Mouse (Mus musculus) testis, adult 2 months (tissue): Measurements from ENCODE around the gene Wasf2. TPM values are rescaled to one million over a fixed set of nuclear protein-coding genes. Genes with fewer than 3 reads are reported as not detected.

Experiments used
- H3K27ac ChIP-seq: fragments of 200-500 bp; 2 replicates; pipeline ENCODE4 v1.5.1; 2012; ENCODE audit warnings: low read depth, low read length; ENCODE audit not compliant: control insufficient read depth, insufficient read depth
- H3K27me3 ChIP-seq: fragments of 200-500 bp; 2 replicates; pipeline ENCODE4 v1.6.1; 2012; ENCODE audit warnings: mild to moderate bottlenecking, low read length, moderate library complexity; ENCODE audit not compliant: control insufficient read depth, insufficient read depth
- H3K36me3 ChIP-seq: fragments of 200-500 bp; 2 replicates; pipeline ENCODE4 v1.6.1; 2012; ENCODE audit warnings: mild to moderate bottlenecking, low read length; ENCODE audit not compliant: control insufficient read depth, insufficient read depth
- H3K4me1 ChIP-seq: fragments of 200-500 bp; 2 replicates; pipeline ENCODE4 v1.6.1; 2012; ENCODE audit warnings: low read length; ENCODE audit not compliant: control insufficient read depth, insufficient read depth
- H3K4me3 ChIP-seq: fragments of 200-500 bp; 2 replicates; pipeline ENCODE4 v1.5.1; 2012; ENCODE audit warnings: low read depth, mild to moderate bottlenecking, low read length, moderate library complexity, mixed read lengths; ENCODE audit not compliant: control insufficient read depth
- CTCF ChIP-seq: fragments of 200-500 bp; IDR thresholded peaks from 2 replicates; pipeline ENCODE4 v1.5.1; 2012; ENCODE audit warnings: low read depth, mild to moderate bottlenecking, inconsistent platforms, low read length, moderate library complexity; ENCODE audit not compliant: control insufficient read depth, insufficient read depth, insufficient replicate concordance
- POLR2A ChIP-seq: fragments of 200-500 bp; IDR thresholded peaks from 2 replicates; pipeline ENCODE4 v1.6.1; 2012; ENCODE audit warnings: low read depth, mild to moderate bottlenecking, inconsistent platforms, low read length, moderate library complexity; ENCODE audit not compliant: control insufficient read depth
- polyA plus RNA-seq: library from polyadenylated mRNA; depleted of rRNA; stranded (reverse); fragments of >200 nt; gene quantifications from 2 replicates; pipeline ENCODE4 v1.2.3, GENCODE M21; 2012; rRNA removed

Wasf2 gene
- polyA plus RNA-seq: 156 and 195 TPM in 2 replicates

DNA sequence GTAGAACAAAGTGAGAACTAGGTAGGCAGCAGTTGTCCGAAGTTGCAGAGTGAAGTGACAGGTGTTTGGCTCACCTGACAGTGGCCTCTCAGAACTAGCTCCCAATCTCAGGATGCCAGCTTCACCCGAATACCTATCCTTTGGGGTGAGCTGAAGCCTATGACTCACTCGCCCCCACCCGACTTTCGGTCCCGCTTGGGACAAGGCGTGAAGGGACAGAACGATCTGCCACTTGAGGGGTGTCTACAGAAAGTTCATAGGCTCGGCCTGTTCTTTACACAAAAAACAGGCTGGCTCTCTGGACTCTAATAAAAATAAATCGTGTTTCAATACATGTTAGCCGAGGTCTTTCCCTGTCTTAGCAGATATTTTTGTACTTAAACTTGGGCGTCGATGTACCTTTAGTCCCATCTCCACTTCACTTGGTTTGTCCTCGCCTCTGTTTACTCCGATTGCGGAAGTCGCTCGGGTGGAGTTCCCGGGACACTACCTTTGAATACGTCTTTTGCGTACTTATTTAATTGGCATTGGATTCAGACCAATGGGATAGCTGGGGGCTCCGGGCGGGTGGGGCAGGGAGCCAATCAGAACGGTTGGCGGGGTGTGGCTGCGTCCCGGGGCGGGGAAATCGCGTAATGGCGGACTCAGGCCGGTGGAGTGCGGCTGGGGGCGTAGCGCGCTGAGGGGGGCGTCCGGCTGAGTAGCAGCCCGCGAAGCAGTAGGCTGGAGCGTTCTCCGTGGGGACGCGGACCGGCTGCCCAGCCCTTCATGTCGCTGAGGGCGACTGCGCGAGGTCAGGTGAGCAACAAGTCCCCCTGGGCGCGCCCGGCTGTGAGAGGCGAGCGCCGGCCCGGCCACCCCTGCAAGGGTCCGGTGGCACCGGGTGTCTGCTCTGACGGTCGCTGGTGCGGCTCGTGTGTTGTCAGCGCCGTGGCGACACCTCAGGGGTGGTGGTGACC lies at the start of gene Wasf2:
Wasf2 (plus strand) TSS at position 575 of the 959 bp plus-strand sequence.
- Histone ChIP-seq H3K4me1 (peaks cover 9% of the 10 kb centered on the region), H3K36me3 (no peaks in the 10 kb centered on the region), H3K27me3 (no peaks in the 10 kb centered on the region), H3K4me3 (peak within 1 kb of the TSS; percentile 93), H3K27ac (peak within 1 kb of the TSS; percentile 90)
- TF ChIP-seq CTCF: no peak
- peak; percentile 90 for TF ChIP-seq POLR2A

DNA sequence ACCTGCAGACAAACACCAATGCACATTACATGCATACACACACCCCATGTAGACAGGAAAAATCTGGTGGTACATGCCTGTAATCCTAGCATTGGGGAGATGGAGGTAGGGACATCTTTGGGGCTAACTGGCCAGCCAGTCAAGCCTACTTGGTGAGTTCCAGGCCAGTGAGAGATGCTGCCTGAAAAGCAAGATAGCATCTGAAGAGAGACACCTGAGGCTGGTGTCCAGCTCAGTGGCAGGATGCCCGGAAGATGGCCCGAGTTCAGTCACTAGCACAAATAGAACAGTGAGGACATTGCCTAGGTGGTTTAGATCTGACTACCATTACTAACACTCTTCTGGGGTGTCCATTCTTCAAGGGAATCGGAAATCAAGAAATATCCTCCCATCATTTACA lies 49.4 kb upstream of the Wasf2 start:
- no peak overlapping the region for H3K4me3 ChIP-seq
- TF ChIP-seq CTCF: no peak
- no peaks in the 10 kb centered on the region for H3K36me3 ChIP-seq
- H3K4me1 ChIP-seq: peaks cover 12% of the 10 kb centered on the region
- H3K27ac ChIP-seq: no peak overlapping the region
- H3K27me3 ChIP-seq: no peaks in the 10 kb centered on the region

DNA sequence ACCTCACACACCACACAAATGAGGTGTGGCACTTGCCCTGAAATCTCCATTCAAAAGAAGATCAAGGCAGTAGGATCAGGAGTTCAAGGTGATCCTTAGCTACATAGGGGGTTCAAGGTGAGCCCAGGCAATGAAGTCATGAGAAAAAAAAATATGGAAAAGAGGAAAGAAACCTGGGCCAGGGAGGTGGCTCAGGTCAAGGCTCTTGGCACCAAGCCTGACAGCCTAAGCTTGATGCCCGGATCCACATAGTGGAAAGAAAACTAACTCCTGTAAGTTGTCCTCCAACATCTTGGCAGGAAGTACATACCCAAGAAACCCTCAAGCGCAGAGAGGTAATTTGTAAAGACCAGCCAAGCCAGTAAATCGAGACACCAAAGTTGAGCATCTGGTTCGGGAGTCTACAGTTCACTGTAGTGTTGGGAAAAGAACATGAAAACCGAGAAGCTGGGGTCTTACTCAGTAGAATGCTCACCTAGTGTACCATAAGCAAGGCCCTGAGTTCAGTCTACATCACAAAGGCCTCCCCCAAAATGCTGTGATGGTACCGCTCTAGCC lies 48.0 kb upstream of the Wasf2 start:
- Histone ChIP-seq H3K27ac (no peak overlapping the region), H3K27me3 (no peaks in the 10 kb centered on the region), H3K4me3 (no peak overlapping the region), H3K36me3 (no peaks in the 10 kb centered on the region), H3K4me1 (peaks cover 16% of the 10 kb centered on the region)
- TF ChIP-seq POLR2A (no peak), CTCF (no peak)

DNA sequence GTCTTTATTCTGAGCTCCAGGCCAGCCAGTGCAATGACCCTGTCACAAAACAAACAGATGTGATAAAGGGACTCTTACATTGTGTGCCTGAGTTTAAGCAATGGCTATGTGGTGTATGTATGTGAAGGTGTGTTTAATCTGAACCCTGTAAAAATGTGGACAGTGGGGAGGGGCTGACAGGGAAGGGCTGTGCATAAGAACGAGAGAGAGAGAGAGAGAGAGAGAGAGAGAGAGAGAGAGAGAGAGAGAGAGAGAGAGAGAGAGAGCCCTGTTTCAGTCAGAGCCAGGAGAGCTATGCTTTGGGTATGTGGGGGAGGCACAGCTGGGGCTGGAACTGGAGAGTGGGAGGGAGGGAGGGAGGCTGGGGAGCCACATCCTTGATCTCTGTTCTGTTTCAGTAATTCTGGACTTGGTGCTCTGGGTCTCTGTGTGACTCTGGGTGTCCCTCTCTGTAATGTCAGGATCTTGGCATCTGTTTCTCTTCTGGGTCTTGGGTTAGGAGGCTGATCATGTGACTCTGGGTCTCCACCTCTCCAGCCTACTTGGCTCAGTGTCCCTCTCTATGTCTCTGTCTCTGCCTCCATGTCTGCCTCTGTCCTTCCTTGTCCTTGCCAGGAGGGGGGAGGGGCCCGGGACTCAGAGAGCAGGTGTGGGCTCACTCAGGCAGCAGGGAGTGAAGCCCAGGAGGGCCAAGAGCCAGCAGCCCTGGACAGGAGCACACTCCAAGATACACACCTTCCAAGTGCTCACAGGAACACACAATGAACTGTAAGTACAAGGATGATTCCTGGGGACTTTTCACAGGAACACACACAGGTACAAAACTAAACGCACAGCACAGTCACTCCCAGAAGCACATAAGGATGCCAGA lies 46.1 kb upstream of the Wasf2 start:
- Histone ChIP-seq H3K27ac (peak overlapping the region; percentile 45; the same call in 1 of the 2 replicates), H3K27me3 (no peaks in the 10 kb centered on the region), H3K36me3 (no peaks in the 10 kb centered on the region), H3K4me1 (peaks cover 16% of the 10 kb centered on the region), H3K4me3 (no peak overlapping the region)
- no peak for TF ChIP-seq CTCF
- no peak for TF ChIP-seq POLR2A

DNA sequence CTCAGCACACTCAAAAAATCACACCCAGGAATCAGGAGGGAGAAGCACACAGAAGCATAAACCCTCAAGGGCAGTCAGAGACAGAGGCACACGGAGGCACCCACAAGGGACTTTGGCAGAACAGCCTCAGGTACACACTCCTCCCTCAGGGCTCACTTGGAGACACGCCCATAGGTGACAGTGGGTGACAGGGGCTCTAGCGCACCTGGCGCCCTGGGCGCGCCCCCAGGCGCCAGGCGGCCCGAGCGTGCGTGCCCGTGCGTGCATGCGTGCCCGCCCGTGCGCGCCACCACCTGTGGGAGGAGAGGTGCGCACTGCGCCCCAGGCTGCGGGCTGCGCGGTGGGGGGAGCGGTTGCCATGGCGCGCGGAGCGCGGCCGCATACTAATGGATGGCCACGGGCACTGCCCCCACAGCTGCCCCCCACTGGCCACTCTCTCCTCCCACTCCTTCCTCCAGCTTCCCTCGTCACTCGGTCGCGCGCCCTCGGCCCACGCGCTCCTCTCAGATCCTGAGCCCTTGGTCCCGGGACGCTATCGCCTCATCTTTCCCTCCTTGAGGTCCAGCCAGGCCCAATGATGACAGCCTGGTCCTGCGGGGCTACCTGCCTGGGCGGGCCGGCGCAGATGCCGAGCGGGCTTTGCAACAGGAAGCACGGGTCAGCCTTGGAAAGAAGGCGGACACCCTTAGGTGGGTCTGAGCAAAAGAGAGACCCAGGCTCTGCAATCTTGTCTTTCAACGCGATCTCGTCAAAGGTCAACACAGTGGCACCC lies 45.1 kb upstream of the Wasf2 start:
- TF ChIP-seq CTCF (no peak), POLR2A (no peak)
- Histone ChIP-seq H3K27me3 (no peaks in the 10 kb centered on the region), H3K4me3 (peak overlapping the region; percentile 16), H3K27ac (peak overlapping the region; percentile 24; the same call in 1 of the 2 replicates), H3K4me1 (peaks cover 16% of the 10 kb centered on the region), H3K36me3 (no peaks in the 10 kb centered on the region)

DNA sequence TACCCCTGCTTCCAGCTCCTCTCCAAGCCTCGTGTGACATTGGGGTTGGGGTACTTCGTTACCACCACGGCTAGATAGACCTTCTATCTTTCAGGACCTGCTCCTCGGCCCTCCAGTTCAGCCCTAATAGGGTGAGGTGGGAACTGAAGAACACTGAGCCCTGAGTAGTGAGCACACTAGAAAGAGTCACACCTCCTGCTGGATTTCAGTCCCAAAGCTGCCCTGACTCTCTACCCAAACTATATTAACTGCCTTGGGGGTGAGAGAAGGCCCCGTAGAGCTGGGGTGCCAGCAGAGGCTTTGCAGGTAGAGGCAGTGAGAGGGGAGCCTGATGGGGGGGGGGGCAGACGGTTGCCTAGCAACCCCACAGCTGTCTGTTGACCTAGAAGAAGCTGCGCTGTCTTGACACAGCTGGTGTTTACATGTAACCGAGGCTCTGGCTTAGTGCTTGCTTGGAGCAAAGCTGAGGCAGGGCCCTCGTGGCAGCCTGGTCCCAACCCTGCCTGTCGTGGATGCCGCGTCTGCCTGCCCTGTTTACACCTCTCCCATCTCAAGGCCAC lies 44.4 kb upstream of the Wasf2 start:
- H3K27ac ChIP-seq: peak overlapping the region; percentile 24; the same call in 1 of the 2 replicates
- peaks cover 16% of the 10 kb centered on the region for H3K4me1 ChIP-seq
- TF ChIP-seq CTCF: no peak
- H3K4me3 ChIP-seq: no peak overlapping the region
- no peaks in the 10 kb centered on the region for H3K36me3 ChIP-seq
- H3K27me3 ChIP-seq: no peaks in the 10 kb centered on the region

DNA sequence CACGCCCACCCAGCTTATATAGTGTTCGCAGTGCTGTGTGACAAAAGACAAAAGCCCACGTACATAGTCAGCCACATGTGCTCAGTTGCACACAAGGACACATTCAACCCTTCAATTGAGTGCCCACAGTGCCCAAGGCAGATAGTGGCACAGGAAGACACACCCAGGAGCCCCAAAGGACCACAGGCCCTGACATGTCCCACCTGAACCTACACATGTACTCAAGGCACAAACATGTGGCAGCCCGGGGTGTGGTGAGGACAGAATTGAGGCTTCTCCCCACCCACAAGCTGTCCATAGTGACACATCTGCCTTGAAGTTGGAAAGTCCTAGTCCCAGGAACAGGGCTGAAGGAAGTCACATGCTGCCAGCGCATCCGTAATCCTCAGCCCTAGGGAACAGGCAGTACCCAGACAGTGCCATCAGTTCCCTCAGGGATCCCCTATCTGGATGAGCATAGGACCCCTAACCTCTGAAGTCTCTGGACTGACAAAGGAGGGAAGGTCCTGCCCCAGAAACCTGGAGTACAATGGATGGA lies 43.1 kb upstream of the Wasf2 start:
- Histone ChIP-seq H3K36me3 (no peaks in the 10 kb centered on the region), H3K4me3 (no peak overlapping the region), H3K4me1 (peaks cover 18% of the 10 kb centered on the region), H3K27ac (no peak overlapping the region), H3K27me3 (no peaks in the 10 kb centered on the region)
- no peak for TF ChIP-seq POLR2A
- TF ChIP-seq CTCF: no peak
